Mouse (Mus musculus) forebrain, embryonic 15.5 days (tissue): ENCODE measurements around the gene Cnnm3. TPM values are rescaled to one million over a fixed set of nuclear protein-coding genes. Genes with fewer than 3 reads are reported as not detected.
A peak's percentile ranks its signal among the peaks of the same experiment; 100 is the strongest.

Source experiments
- ATAC-seq: fragments of 200-750 bp; cut with Nextera tagmentation; replicated peaks from 2 replicates; pipeline ENCODE4 v1.8.0; 2017; ENCODE audit warnings: mild to moderate bottlenecking, moderate TSS enrichment, moderate library complexity
- H3K27ac ChIP-seq: fragments of 300-500 bp; sonication (generic); replicated peaks from 2 replicates; pipeline ENCODE4 v1.5.1; 2015; ENCODE audit warnings: mild to moderate bottlenecking, inconsistent platforms
- H3K27me3 ChIP-seq: fragments of 300-500 bp; sonication (generic); 2 replicates; pipeline ENCODE4 v1.6.1; 2015; ENCODE audit warnings: inconsistent platforms
- H3K36me3 ChIP-seq: fragments of 300-500 bp; sonication (generic); 2 replicates; pipeline ENCODE4 v1.6.1; 2015; ENCODE audit warnings: mild to moderate bottlenecking, inconsistent platforms
- H3K4me1 ChIP-seq: fragments of 300-500 bp; sonication (generic); 2 replicates; pipeline ENCODE4 v1.6.1; 2015; ENCODE audit warnings: inconsistent platforms
- H3K4me2 ChIP-seq: fragments of 300-500 bp; sonication (generic); replicated peaks from 2 replicates; pipeline ENCODE4 v1.6.1; 2015; ENCODE audit warnings: mild to moderate bottlenecking, inconsistent platforms
- H3K4me3 ChIP-seq: fragments of 300-500 bp; sonication (generic); 2 replicates; pipeline ENCODE4 v1.5.1; 2015; ENCODE audit warnings: mild to moderate bottlenecking, inconsistent platforms
- H3K9ac ChIP-seq: fragments of 300-500 bp; sonication (generic); replicated peaks from 2 replicates; pipeline ENCODE4 v1.6.1; 2015; ENCODE audit warnings: mild to moderate bottlenecking, inconsistent platforms
- H3K9me3 ChIP-seq: fragments of 300-500 bp; sonication (generic); 2 replicates; pipeline ENCODE4 v1.6.1; 2016; ENCODE audit warnings: inconsistent platforms
- WGBS: fragments of 180-500 bp; shearing (Covaris S2); methylation state at CpG from one replicate; pipeline ENCODE4 v1.1.7; 2015; ENCODE audit warnings: mixed read lengths; 5-methylcytosine and 5-hydroxymethylcytosine counted together
- polyA plus RNA-seq: library from polyadenylated mRNA; unstranded; fragments of >200 nt; fragmentation: Nextera tagmentation; extraction: Ambion mirVana; gene quantifications from 2 replicates; pipeline ENCODE4 v1.2.1, GENCODE M21; 2015

The Cnnm3 gene
- polyA plus RNA-seq, 1 experiment from 2014 or later = 5.9 TPM

- no peak overlapping the region for H3K9ac ChIP-seq
- no peak overlapping the region for H3K4me3 ChIP-seq
- WGBS = 79% methylated on average over 12 of the region's 12 CpGs
- no peak overlapping the region for H3K4me2 ChIP-seq
- H3K9me3 ChIP-seq = no peaks in the 10 kb centered on the region
- no peaks in the 10 kb centered on the region for H3K27me3 ChIP-seq
- ATAC-seq = no peak
- H3K4me1 ChIP-seq = peaks cover 27% of the 10 kb centered on the region
- H3K36me3 ChIP-seq = no peaks in the 10 kb centered on the region
- H3K27ac ChIP-seq = no peak overlapping the region
These were observed 31.5 kb upstream of the Cnnm3 start for GRCm38 (mm10) chr1:36479903-36480899.

GRCm38 (mm10) chr1:36483825-36484224 lies 27.8 kb upstream of the Cnnm3 start:
- Histone ChIP-seq H3K27ac (no peak overlapping the region), H3K9me3 (no peaks in the 10 kb centered on the region), H3K4me3 (no peak overlapping the region), H3K27me3 (no peaks in the 10 kb centered on the region), H3K36me3 (no peaks in the 10 kb centered on the region), H3K4me2 (no peak overlapping the region), H3K4me1 (no peaks in the 10 kb centered on the region), H3K9ac (no peak overlapping the region)
- ATAC-seq = no peak
- WGBS = 64% methylated on average over 4 of the region's 4 CpGs

DNA sequence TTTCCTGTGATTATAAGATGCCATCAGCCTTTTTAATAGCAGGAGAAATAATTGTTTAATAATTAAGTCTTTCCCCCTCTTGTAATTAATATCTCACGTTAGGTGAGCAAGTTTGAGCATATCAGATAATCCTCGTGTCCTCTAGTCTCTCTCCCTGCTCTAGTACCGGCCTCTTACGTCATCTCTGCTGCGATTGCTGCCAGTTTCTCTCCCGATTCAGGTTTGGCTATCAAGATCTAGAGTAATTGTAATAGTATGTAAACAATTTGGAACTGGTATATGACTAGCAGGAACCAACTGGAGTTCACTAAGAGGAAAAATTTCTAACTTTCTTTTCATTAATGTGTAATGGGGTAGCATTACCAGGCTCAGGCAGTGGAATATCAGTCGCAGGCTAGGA lies 26.6 kb upstream of the Cnnm3 start:
- Histone ChIP-seq H3K9ac (no peak overlapping the region), H3K9me3 (no peaks in the 10 kb centered on the region), H3K27me3 (no peaks in the 10 kb centered on the region), H3K4me2 (no peak overlapping the region), H3K4me3 (no peak overlapping the region), H3K36me3 (no peaks in the 10 kb centered on the region), H3K27ac (no peak overlapping the region), H3K4me1 (no peaks in the 10 kb centered on the region)
- WGBS = 81% methylated on average over 7 of the region's 7 CpGs
- no peak for ATAC-seq

- Histone ChIP-seq H3K4me3 (no peak overlapping the region), H3K27ac (no peak overlapping the region), H3K4me1 (no peaks in the 10 kb centered on the region), H3K27me3 (no peaks in the 10 kb centered on the region), H3K9me3 (no peaks in the 10 kb centered on the region), H3K9ac (no peak overlapping the region), H3K4me2 (no peak overlapping the region), H3K36me3 (no peaks in the 10 kb centered on the region)
- WGBS = 87% methylated on average over 9 of the region's 9 CpGs
- no peak for ATAC-seq
These were observed 24.6 kb upstream of the Cnnm3 start for GRCm38 (mm10) chr1:36487111-36487510.

- Histone ChIP-seq H3K36me3 (no peaks in the 10 kb centered on the region), H3K4me3 (no peak overlapping the region), H3K4me1 (no peaks in the 10 kb centered on the region), H3K4me2 (no peak overlapping the region), H3K9me3 (no peaks in the 10 kb centered on the region), H3K9ac (no peak overlapping the region), H3K27ac (no peak overlapping the region), H3K27me3 (no peaks in the 10 kb centered on the region)
- WGBS = 55% methylated on average over 6 of the region's 6 CpGs
- no peak for ATAC-seq
These were observed 22.0 kb upstream of the Cnnm3 start for GRCm38 (mm10) chr1:36489661-36490060.

- ATAC-seq = peak; percentile 53; the same call in 1 of the 2 replicates
- H3K27me3 ChIP-seq = no peaks in the 10 kb centered on the region
- no peak overlapping the region for H3K4me2 ChIP-seq
- H3K4me1 ChIP-seq = no peaks in the 10 kb centered on the region
- no peaks in the 10 kb centered on the region for H3K9me3 ChIP-seq
- 48% methylated on average over 9 of the region's 9 CpGs for WGBS
- no peak overlapping the region for H3K4me3 ChIP-seq
- no peaks in the 10 kb centered on the region for H3K36me3 ChIP-seq
- H3K9ac ChIP-seq = no peak overlapping the region
- H3K27ac ChIP-seq = no peak overlapping the region
These were observed 19.1 kb upstream of the Cnnm3 start for GRCm38 (mm10) chr1:36492416-36493139.

GRCm38 (mm10) chr1:36493299-36493698 lies 18.4 kb upstream of the Cnnm3 start:
- WGBS = 85% methylated on average over 6 of the region's 6 CpGs

GRCm38 (mm10) chr1:36496719-36497118 lies 14.9 kb upstream of the Cnnm3 start:
- Histone ChIP-seq H3K9ac (no peak overlapping the region), H3K4me2 (no peak overlapping the region), H3K27me3 (no peaks in the 10 kb centered on the region), H3K9me3 (no peaks in the 10 kb centered on the region), H3K4me1 (no peaks in the 10 kb centered on the region), H3K4me3 (no peak overlapping the region), H3K36me3 (no peaks in the 10 kb centered on the region), H3K27ac (no peak overlapping the region)
- 47% methylated on average over 2 of the region's 2 CpGs for WGBS
- ATAC-seq = no peak

More at GRCm38 (mm10) chr1:36493299-36493698, 18.4 kb upstream of the Cnnm3 start:
- Histone ChIP-seq H3K27me3 (no peaks in the 10 kb centered on the region), H3K4me1 (no peaks in the 10 kb centered on the region), H3K36me3 (no peaks in the 10 kb centered on the region), H3K4me3 (no peak overlapping the region), H3K4me2 (no peak overlapping the region), H3K9me3 (no peaks in the 10 kb centered on the region), H3K9ac (no peak overlapping the region), H3K27ac (no peak overlapping the region)
- ATAC-seq = no peak

- Histone ChIP-seq H3K27me3 (no peaks in the 10 kb centered on the region), H3K4me2 (no peak overlapping the region), H3K9ac (no peak overlapping the region), H3K36me3 (no peaks in the 10 kb centered on the region), H3K4me1 (no peaks in the 10 kb centered on the region), H3K9me3 (no peaks in the 10 kb centered on the region), H3K4me3 (no peak overlapping the region), H3K27ac (no peak overlapping the region)
- ATAC-seq = no peak
- 81% methylated on average over 2 of the region's 2 CpGs for WGBS
These were observed 14.4 kb upstream of the Cnnm3 start for GRCm38 (mm10) chr1:36497312-36497711.

DNA sequence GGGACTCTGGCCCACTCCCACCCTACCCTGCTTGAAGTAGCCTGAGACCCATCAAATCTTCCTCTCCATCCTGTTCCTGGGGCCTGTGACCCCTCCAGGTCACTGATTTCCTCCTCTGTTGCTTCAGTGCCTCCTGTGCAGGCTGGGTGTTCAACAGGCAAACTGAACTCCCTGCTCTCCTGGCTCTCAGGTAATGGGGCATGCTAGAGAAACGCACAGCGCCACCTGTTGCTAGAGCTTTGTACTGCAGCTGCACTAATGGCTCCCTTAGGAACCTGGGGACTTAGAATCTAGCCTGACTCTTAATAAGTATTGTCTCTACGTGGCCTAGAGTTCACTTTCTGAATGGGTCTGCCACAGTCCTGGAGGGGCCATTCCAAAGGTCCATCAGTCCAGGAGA lies 10.4 kb upstream of the Cnnm3 start:
- H3K4me1 ChIP-seq = no peaks in the 10 kb centered on the region
- no peak overlapping the region for H3K9ac ChIP-seq
- 4% methylated on average over 3 of the region's 3 CpGs for whole genome bisulfite sequencing
- no peaks in the 10 kb centered on the region for H3K9me3 ChIP-seq
- H3K27me3 ChIP-seq = no peaks in the 10 kb centered on the region
- no peaks in the 10 kb centered on the region for H3K36me3 ChIP-seq
- no peak overlapping the region for H3K4me2 ChIP-seq
- no peak overlapping the region for H3K4me3 ChIP-seq
- ATAC-seq = peak; percentile 36; the same call in 1 of the 2 replicates
- H3K27ac ChIP-seq = no peak overlapping the region

DNA sequence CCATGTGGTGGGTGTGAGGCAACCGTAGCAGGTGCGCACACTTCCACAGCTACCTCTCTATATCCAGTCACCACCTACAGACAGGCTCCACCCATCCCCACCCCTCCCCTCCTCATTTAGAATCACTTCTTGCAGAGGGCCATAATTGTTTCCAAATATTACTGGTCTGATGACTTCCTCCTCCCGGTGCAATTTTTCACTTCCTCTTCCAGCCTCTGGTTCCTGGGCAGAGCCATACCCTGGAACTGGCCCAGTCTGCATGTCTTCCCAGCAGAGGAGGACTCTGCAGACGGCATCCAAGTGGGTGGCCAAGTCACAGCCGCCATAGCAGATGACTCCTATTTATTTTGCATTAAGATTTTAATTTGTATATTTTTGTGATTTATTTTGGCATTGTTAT lies 3.4 kb upstream of the Cnnm3 start:
- H3K27me3 ChIP-seq = no peaks in the 10 kb centered on the region
- H3K9me3 ChIP-seq = no peaks in the 10 kb centered on the region
- H3K36me3 ChIP-seq = peaks cover 7% of the 10 kb centered on the region; the same call in 1 of the 2 replicates
- peaks cover 6% of the 10 kb centered on the region for H3K4me1 ChIP-seq
- no peak overlapping the region for H3K4me2 ChIP-seq
- H3K4me3 ChIP-seq = no peak overlapping the region
- no peak for ATAC-seq
- H3K27ac ChIP-seq = no peak overlapping the region
- 81% methylated on average over 5 of the region's 5 CpGs for WGBS
- no peak overlapping the region for H3K9ac ChIP-seq
